Mouse (Mus musculus): ENCODE results near the gene Gm9513.

The Gm9513 gene

DNA sequence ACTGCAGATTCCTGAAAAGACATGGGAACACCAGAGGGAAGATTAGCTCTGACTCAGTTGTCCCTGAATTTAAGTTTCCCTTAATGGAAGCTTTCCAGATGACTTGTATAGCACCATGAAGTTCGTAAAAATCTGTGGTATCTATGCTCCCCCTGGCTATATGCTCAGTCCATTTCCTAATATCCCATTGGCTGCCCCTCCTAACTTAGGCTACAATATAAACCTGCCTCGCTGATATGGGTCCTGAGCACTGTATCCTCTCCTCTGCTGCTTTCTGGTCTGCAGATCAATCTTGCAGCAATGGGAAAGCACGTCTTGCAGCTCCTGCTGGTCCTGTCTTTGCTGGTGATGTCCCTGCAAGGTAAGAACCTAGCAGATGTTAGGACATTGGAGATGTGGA, at the start of gene Gm9513:
Gene Gm9513, plus strand, starts transcription at position 301 of the 400 bp plus-strand sequence.
- no peak for DNase-seq

DNA sequence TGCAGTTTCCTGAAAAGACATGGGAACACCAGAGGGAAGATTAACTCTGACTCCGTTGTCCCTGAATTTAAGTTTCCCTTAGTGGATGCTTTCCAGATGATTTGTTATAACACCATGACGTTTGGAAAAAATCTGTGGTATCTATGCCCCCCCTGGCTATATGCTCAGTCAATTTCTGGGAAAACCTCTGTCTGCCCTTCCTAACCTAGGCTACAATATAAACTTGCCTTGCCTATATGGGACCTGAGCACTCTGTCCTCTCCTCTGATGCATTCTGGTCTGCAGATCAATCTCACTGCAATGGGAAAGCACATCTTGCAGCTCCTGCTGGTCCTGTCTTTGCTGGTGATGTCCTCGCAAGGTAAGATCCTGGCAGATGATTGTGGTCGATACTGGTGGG, 43.9 kb upstream of the Gm9513 start, which contains the start of gene Gm7257:
Gene Gm7257, plus strand, starts transcription at position 301 of the 400 bp plus-strand sequence.
- no peak for DNase-seq

DNA sequence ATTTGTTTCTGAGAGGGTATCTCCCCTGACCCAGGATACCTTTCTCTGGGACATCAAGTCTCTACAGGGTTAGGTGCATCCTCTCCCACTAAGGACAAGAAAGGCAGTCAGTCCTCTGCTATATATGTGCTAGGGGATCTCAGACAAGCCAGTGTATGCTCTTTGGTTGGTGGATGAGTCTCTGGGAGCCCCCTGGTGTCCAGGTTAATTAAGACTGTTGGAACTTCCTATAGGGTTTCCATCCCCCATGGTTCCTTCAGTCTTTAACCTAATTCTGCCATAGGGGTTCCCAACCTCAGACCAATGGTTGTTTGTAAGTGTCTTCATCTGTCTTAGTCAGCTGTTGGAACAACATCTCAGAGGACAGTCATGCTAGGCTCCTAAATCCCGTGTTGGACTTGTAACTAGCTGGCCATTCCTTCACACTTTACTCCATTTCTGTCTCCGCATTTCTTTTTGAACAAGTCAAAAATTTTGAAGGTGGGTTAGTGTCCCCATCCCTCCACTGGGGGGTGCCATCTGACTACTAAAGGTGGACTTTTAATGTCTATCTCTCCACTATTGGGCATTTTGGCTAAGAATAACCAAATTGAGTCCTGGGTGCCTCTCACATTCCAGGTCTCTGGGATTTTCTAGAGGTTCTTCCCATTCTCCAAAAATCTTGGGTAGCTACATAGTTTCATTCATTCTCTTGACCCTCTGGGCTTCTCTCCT, 40.2 kb upstream of the Gm9513 start:
- DNase-seq: no peak

- no peak for DNase-seq
Measured at GRCm38 (mm10) chr9:36494501-36495220, 19.2 kb downstream of the Gm9513 start.

DNA sequence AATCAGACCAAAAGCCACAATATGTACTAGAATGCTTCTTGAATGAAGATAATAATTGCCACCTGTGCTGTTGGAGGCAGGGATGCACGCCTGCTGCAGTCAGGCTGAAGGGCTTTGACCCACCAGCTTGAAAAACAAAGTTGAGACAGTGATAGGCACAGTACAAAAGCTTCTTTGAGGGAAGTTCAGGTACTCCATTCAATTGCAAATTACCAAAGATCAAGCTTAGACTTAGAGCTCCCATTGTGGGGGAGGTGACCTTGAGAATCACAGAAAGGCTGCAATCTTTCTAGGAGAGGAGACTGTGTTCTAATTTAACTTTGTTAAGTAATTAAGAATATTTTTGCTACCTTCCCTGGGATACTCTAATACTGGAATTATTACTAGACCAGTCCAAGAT, 20.4 kb downstream of the Gm9513 start:
- no peak for DNase-seq

DNA sequence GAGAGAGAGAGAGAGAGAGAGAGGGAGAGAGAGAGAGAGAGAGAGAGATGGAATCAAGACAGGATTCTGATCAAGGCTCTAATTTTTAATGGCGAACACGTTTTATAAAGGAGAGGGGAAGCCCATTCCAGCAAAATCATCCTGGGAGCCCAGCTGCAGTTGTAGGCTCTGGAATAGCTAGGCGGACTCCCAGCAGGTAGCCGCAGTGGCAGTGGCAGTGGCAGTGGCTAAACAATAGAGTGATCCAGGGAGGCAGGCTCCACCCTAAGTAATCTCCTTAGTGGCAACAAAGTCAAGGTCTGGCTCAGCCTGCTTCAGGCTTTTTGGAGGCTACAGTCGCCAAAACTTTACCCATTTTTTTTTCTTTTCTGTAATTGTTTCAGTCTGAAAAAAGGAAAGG, 28.8 kb downstream of the Gm9513 start:
- no peak for DNase-seq
